Mouse (Mus musculus) neural tube, embryonic 11.5 days (tissue): Measurements from ENCODE around the gene Oprm1. TPM values are rescaled to one million over a fixed set of nuclear protein-coding genes. Genes with fewer than 3 reads are reported as not detected.

ENCODE experiments used
- ATAC-seq: fragments of 200-750 bp; cut with Nextera tagmentation; 2 replicates; pipeline ENCODE4 v1.8.0; 2017; ENCODE audit warnings: moderate number of reproducible peaks, mild to moderate bottlenecking, moderate TSS enrichment, moderate library complexity; ENCODE audit not compliant: insufficient read depth, low FRiP score, low TSS enrichment
- DNase-seq: peaks from one replicate; pipeline ENCODE4 v3.0.0-alpha.2; 2015; ENCODE audit warnings: low spot score
- H3K27ac ChIP-seq: fragments of 300-500 bp; sonication (generic); 2 replicates; pipeline ENCODE4 v1.5.1; 2014; ENCODE audit warnings: low read depth, mild to moderate bottlenecking, low read length
- H3K27me3 ChIP-seq: fragments of 300-500 bp; sonication (generic); 2 replicates; pipeline ENCODE4 v1.6.1; 2014; ENCODE audit warnings: mild to moderate bottlenecking, low read length, mixed read lengths; ENCODE audit not compliant: control insufficient read depth, insufficient read depth
- H3K36me3 ChIP-seq: fragments of 300-500 bp; sonication (generic); 2 replicates; pipeline ENCODE4 v1.6.1; 2014; ENCODE audit warnings: mild to moderate bottlenecking, low read length, moderate library complexity, mixed read lengths; ENCODE audit not compliant: control insufficient read depth, insufficient read depth
- H3K4me1 ChIP-seq: fragments of 300-500 bp; sonication (generic); 2 replicates; pipeline ENCODE4 v1.6.1; 2014; ENCODE audit warnings: low read length, mixed read lengths; ENCODE audit not compliant: control insufficient read depth, insufficient read depth
- H3K4me2 ChIP-seq: fragments of 300-500 bp; sonication (generic); 2 replicates; pipeline ENCODE4 v1.6.1; 2014; ENCODE audit warnings: low read depth, mild to moderate bottlenecking, moderate library complexity
- H3K4me3 ChIP-seq: fragments of 300-500 bp; sonication (generic); 2 replicates; pipeline ENCODE4 v1.5.1; 2014; ENCODE audit warnings: low read depth, low read length
- H3K9ac ChIP-seq: fragments of 300-500 bp; sonication (generic); 2 replicates; pipeline ENCODE4 v1.6.1; 2014; ENCODE audit warnings: mild to moderate bottlenecking, low read length
- H3K9me3 ChIP-seq: fragments of 300-500 bp; sonication (generic); 2 replicates; pipeline ENCODE4 v1.6.1; 2016; ENCODE audit warnings: low read length; ENCODE audit not compliant: control insufficient read depth
- WGBS: fragments of 180-500 bp; shearing (Covaris S2); extraction: QIAGEN DNeasy Blood & Tissue Kit; methylation state at CpG from one replicate; pipeline ENCODE4 v1.1.7; 2014; 5-methylcytosine and 5-hydroxymethylcytosine counted together
- polyA plus RNA-seq: library from polyadenylated mRNA; unstranded; fragments of >200 nt; fragmentation: Nextera tagmentation; extraction: Ambion mirVana; gene quantifications from 2 replicates; pipeline ENCODE4 v1.2.1, GENCODE M21; 2014

The Oprm1 gene
- polyA plus RNA-seq, 1 experiment from 2014 or later, result 0.77 TPM

GRCm38 (mm10) chr10:6936671-6937425 is 178.5 kb downstream of the Oprm1 start:
- ATAC-seq, result no peak
- no peak for DNase-seq
- WGBS, result 84% methylated on average over 4 of the region's 4 CpGs

GRCm38 (mm10) chr10:6953115-6953514 is 194.8 kb downstream of the Oprm1 start:
- Histone ChIP-seq H3K27me3 (no peaks in the 10 kb centered on the region), H3K4me1 (no peaks in the 10 kb centered on the region), H3K36me3 (no peaks in the 10 kb centered on the region), H3K9ac (no peak overlapping the region), H3K9me3 (no peaks in the 10 kb centered on the region), H3K4me3 (no peak overlapping the region), H3K4me2 (no peak overlapping the region), H3K27ac (no peak overlapping the region)
- DNase-seq (no peak), ATAC-seq (no peak)
- WGBS, result 74% methylated on average over 1 of the region's 1 CpGs

More at GRCm38 (mm10) chr10:6936671-6937425, 178.5 kb downstream of the Oprm1 start:
- Histone ChIP-seq H3K4me2 (no peak overlapping the region), H3K4me3 (no peak overlapping the region), H3K27me3 (no peaks in the 10 kb centered on the region), H3K27ac (no peak overlapping the region), H3K4me1 (no peaks in the 10 kb centered on the region), H3K36me3 (no peaks in the 10 kb centered on the region), H3K9me3 (no peaks in the 10 kb centered on the region), H3K9ac (no peak overlapping the region)

DNA sequence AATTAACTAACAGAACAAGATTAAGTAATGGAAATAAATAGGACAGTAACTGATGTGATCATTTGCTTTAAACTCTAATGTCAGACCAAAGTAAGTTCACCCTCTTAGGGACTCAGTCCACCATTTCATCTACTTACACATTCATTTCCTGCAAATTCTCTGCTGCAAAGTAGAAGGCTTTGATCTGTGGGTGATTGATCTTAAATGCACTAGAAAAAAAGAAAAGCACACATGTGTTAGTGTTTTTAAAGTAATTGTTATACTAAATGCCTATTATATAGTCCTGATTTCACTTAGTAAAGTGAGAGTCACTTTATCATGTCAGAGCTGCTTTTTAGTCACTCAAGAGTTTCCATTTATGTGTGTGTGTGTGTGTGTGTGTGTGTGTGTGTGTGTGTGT is 196.2 kb downstream of the Oprm1 start:
- H3K27me3 ChIP-seq, result no peaks in the 10 kb centered on the region
- ATAC-seq (no peak), DNase-seq (no peak)
- H3K4me3 ChIP-seq, result no peak overlapping the region
- H3K9ac ChIP-seq, result no peak overlapping the region
- no peak overlapping the region for H3K27ac ChIP-seq
- H3K36me3 ChIP-seq, result no peaks in the 10 kb centered on the region
- H3K4me1 ChIP-seq, result no peaks in the 10 kb centered on the region
- H3K9me3 ChIP-seq, result no peaks in the 10 kb centered on the region
- no peak overlapping the region for H3K4me2 ChIP-seq

GRCm38 (mm10) chr10:6956357-6956756 is 198.1 kb downstream of the Oprm1 start:
- Histone ChIP-seq H3K27ac (no peak overlapping the region), H3K36me3 (no peaks in the 10 kb centered on the region), H3K9ac (no peak overlapping the region), H3K4me1 (no peaks in the 10 kb centered on the region), H3K27me3 (no peaks in the 10 kb centered on the region), H3K4me3 (no peak overlapping the region), H3K9me3 (no peaks in the 10 kb centered on the region), H3K4me2 (no peak overlapping the region)
- 89% methylated on average over 2 of the region's 2 CpGs for WGBS
- no peak for DNase-seq
- ATAC-seq, result no peak

DNA sequence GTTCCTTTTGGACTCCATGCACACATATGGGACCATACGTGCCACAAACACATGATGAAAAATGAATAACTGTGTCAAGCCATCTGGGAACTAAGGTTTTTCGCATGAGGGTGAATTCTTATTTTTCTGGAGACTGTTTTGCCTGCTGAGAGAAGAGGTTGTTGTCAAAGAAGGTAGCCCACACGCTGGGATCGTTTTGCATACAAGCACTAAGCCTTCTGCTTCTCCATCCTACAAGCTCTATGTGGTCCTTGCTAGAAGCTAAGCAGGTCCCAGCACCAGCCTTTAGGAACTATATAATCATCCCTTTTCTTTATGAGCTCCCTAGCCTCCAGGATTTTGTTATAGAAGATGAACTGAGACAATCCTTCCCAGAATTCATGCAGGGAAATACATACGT is 200.5 kb downstream of the Oprm1 start:
- Histone ChIP-seq H3K4me1 (no peaks in the 10 kb centered on the region), H3K9ac (no peak overlapping the region), H3K27me3 (no peaks in the 10 kb centered on the region), H3K27ac (no peak overlapping the region), H3K4me2 (no peak overlapping the region), H3K36me3 (no peaks in the 10 kb centered on the region), H3K9me3 (no peaks in the 10 kb centered on the region), H3K4me3 (no peak overlapping the region)
- 84% methylated on average over 5 of the region's 5 CpGs for WGBS
- ATAC-seq, result no peak
- no peak for DNase-seq

DNA sequence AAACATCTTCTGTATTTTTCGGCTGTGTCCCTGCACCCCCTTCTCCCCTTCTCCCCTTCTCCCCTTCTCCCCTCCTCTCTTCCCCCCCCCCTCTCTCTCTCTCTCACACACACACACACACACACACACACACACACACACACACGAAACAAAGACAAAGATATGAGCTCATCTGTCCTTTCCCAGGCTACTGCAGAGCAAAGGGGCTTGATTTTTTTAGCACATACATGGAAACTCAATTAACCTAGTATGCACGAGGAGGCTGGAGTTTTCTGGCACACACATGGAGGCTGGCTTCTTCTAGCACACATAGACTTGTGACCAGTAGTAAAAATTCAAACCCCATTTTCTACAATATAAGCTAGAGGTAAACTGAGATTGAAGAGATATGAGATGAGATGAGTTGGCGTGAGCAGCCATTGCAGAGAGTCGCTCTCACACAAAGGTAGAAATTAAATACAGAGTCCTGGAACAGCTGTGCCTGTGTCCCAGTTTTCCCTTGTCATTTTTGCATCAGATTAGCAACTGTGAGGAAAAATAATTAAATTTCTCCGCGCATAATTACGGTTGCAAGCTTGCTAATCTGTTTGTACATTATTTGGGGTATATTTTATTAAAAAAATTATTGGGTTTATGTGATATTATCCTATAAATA is 209.4 kb downstream of the Oprm1 start:
- H3K4me1 ChIP-seq, result no peaks in the 10 kb centered on the region
- no peaks in the 10 kb centered on the region for H3K9me3 ChIP-seq
- WGBS, result 85% methylated on average over 8 of the region's 8 CpGs
- H3K9ac ChIP-seq, result no peak overlapping the region
- H3K4me2 ChIP-seq, result no peak overlapping the region
- ATAC-seq (no peak), DNase-seq (no peak)
- no peak overlapping the region for H3K4me3 ChIP-seq
- no peaks in the 10 kb centered on the region for H3K27me3 ChIP-seq
- no peak overlapping the region for H3K27ac ChIP-seq
- H3K36me3 ChIP-seq, result no peaks in the 10 kb centered on the region

DNA sequence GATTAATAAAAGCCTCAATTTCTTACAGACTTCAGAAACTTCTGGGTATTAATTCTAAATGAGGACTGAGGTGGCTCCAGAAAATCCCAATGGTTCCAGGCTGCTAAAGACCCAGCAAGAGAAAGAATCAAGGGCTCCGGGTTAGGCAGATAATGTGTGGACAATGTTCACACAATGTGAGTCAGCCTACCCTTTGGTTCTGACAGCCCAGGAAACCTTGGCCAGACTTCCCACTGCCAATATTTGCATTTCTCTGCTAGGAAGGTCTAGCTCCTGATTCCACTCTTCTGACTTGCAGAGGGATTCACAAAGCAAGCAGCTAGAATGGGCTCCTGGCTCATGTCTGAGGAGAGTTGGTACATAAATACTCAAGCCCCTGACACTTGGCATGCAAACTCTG is 210.0 kb downstream of the Oprm1 start:
- Histone ChIP-seq H3K9me3 (no peaks in the 10 kb centered on the region), H3K36me3 (no peaks in the 10 kb centered on the region), H3K4me2 (no peak overlapping the region), H3K27ac (no peak overlapping the region), H3K9ac (no peak overlapping the region), H3K4me1 (no peaks in the 10 kb centered on the region), H3K4me3 (no peak overlapping the region), H3K27me3 (no peaks in the 10 kb centered on the region)
- ATAC-seq (no peak), DNase-seq (no peak)
- WGBS, result 81% methylated on average over 1 of the region's 1 CpGs

- no peak for ATAC-seq
- Histone ChIP-seq H3K27me3 (no peaks in the 10 kb centered on the region), H3K9me3 (no peaks in the 10 kb centered on the region), H3K36me3 (no peaks in the 10 kb centered on the region), H3K4me1 (no peaks in the 10 kb centered on the region), H3K4me2 (no peak overlapping the region), H3K9ac (no peak overlapping the region), H3K27ac (no peak overlapping the region), H3K4me3 (no peak overlapping the region)
- WGBS, result 73% methylated on average over 2 of the region's 2 CpGs
- no peak for DNase-seq
These were observed 219.5 kb downstream of the Oprm1 start for GRCm38 (mm10) chr10:6977843-6978242.

- no peak for ATAC-seq
- H3K4me2 ChIP-seq, result no peak overlapping the region
- no peak overlapping the region for H3K4me3 ChIP-seq
- no peak overlapping the region for H3K9ac ChIP-seq
- no peak overlapping the region for H3K27ac ChIP-seq
- no peaks in the 10 kb centered on the region for H3K4me1 ChIP-seq
- H3K9me3 ChIP-seq, result no peaks in the 10 kb centered on the region
- WGBS, result 90% methylated on average over 1 of the region's 1 CpGs
- no peak for DNase-seq
- no peaks in the 10 kb centered on the region for H3K27me3 ChIP-seq
- H3K36me3 ChIP-seq, result no peaks in the 10 kb centered on the region
These were observed 220.4 kb downstream of the Oprm1 start for GRCm38 (mm10) chr10:6978733-6979132.
